In the genomic region with DNA sequence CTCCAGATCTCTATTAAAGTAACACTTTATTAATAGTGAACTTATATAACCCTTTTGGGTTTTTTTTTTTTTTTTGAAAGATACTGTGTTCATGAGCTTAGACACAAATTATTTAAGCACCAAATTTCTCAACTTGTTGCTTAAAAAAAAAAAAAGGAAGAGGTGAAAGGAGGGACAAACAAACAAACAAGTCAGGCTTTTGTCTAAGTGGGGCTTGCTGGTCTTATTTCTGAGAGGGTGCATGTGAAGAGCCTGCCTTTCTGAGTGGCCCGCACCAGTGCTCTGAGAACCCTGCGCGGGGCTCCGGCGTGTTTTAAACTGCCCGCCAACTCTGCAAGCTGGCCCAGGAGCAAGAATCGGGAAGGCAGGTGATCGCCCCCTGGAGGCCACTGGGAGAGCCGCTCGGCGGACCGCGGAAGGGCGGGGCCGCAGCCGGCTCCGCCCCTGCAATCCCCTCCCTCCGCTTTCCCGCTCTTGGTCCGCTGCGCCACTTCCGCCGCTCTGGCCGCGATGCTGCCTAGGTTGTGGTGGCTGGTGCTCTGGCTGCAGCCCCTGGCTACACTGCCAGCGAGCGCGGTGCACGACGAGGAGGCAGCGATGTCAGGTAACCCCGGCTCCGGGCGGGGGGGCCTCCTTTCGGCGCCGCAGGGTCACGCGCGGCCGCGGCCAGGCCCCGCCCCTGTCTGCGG, we compare ENCODE assay signal across 8 mouse cellular contexts. TPM values are rescaled to one million over a fixed set of nuclear protein-coding genes. Genes with fewer than 3 reads are reported as not detected.
DNase-seq lines count a peak whose midpoint lies in the region; ATAC-seq lines count a peak whose summit lies in the region.

A gene (plus strand): TSS at position 456 of the 689 bp plus-strand sequence.

- H3K4me1 ChIP-seq in intestine, embryonic 14.5 days (replicated peaks; ENCODE audit: control insufficient read depth, insufficient read depth, low read length), result peaks cover 7% of the 10 kb centered on the region

- intact Hi-C loops in gastrocnemius, postnatal 14 days (cut with DNase I; ENCODE audit: low total_unique reads), result no loop called here
- intact Hi-C loops in left cerebral cortex, postnatal 10 days (cut with DNase I), result loop anchor here (2.0 to 10.0 kb wide), 2 partner anchors 132 to 486 kb away; no protein-coding TSS in a partner anchor

- H3K4me2 ChIP-seq in intestine, embryonic 14.5 days (ENCODE audit: low read length), result peak within 1 kb of the TSS; percentile 52

- peak; percentile 94 to 97 for DNase-seq in adrenal gland, adult 18-20 months (ENCODE audit: low spot score in 2 of 2)
- peak; percentile 94 for DNase-seq in embryo, embryonic 10.5 days (ENCODE audit: low spot score)
- DNase-seq in gastrocnemius, postnatal 14 days, result peak; percentile 89
- DNase-seq in intestine, embryonic 14.5 days (ENCODE audit: low spot score), result peak; percentile 98
- peak; percentile 87 to 92 for DNase-seq in left cerebral cortex, postnatal 10 days (ENCODE audit: extremely low spot score in 1 of 2, low spot score in 2 of 2)
- peak; percentile 92 to 95 for DNase-seq in right cerebral cortex, postnatal 10 days (ENCODE audit: low spot score in 2 of 2)
- DNase-seq in urinary bladder, postnatal 14 days (ENCODE audit: low spot score), result peak; percentile 93

- ATAC-seq in intestine, embryonic 14.5 days (replicated peaks; ENCODE audit: low FRiP score, low TSS enrichment, low read depth), result peak; percentile 94
- peak; percentile 99 for ATAC-seq in megakaryocyte progenitor cell, adult 5-6 weeks (replicated peaks; ENCODE audit: poor library complexity)

- H3K36me3 ChIP-seq in intestine, embryonic 14.5 days (ENCODE audit: control insufficient read depth, insufficient read depth, low read length), result no peaks in the 10 kb centered on the region; the same call in 1 of the 2 replicates

- peak within 1 kb of the TSS; percentile 51 for H3K27ac ChIP-seq in intestine, embryonic 14.5 days (ENCODE audit: low read depth)

- peak within 1 kb of the TSS; percentile 46 for H3K9ac ChIP-seq in intestine, embryonic 14.5 days (ENCODE audit: low read length)

- H3K4me3 ChIP-seq in intestine, embryonic 14.5 days (ENCODE audit: low read depth, low read length), result peak within 1 kb of the TSS; percentile 55

- under 1% methylated on average over 44 of the region's 44 CpGs for WGBS in intestine, embryonic 14.5 days

- no peaks in the 10 kb centered on the region for H3K9me3 ChIP-seq in intestine, embryonic 14.5 days (ENCODE audit: control insufficient read depth, low read length)

- H3K27me3 ChIP-seq in intestine, embryonic 14.5 days (replicated peaks; ENCODE audit: control insufficient read depth, insufficient read depth, low read length), result no peaks in the 10 kb centered on the region

RNA-seq across cellular contexts. Expression of the gene that starts here (rescaled TPM):
- total RNA-seq in adrenal gland, adult 18-20 months (2021), result 1 to 10 TPM; 1.5 to 1.9 TPM
- 1 to 10 TPM in 1 of 2 experiments, under 1 TPM in 1; 0.86 to 1.0 TPM for total RNA-seq in gastrocnemius, postnatal 14 days (2021)
- polyA plus RNA-seq in intestine, embryonic 14.5 days (2014; fragmentation: Nextera tagmentation; extraction: Ambion mirVana), result 11.9 and 12.3 TPM in 2 replicates
- total RNA-seq in left cerebral cortex, postnatal 10 days (2021), result 1 to 10 TPM; 4.0 to 4.2 TPM
- 10.4 and 11.1 TPM in 2 replicates for total RNA-seq in megakaryocyte progenitor cell, adult 5-6 weeks (2015)
- total RNA-seq in megakaryocyte progenitor cell, adult 5-6 weeks (2017), result 6.5 and 11.2 TPM in 2 replicates

Comparison
In these comparisons a context has a peak if more than half of its experiments do, and no peak if none do; other contexts are left out.
1. Peak in every context shown above with its lines: DNase-seq, ATAC-seq, H3K4me3 ChIP-seq and H3K27ac ChIP-seq.